Mouse (Mus musculus) G1E-ER4 (cell line): Measurements from ENCODE around the gene Nbeal2. TPM values are rescaled to one million over a fixed set of nuclear protein-coding genes. Genes with fewer than 3 reads are reported as not detected.

Experiments
- GATA1 ChIP-seq: IDR thresholded peaks from one replicate; pipeline ENCODE4 v1.8.0; 2012; ENCODE audit warnings: low read length, inconsistent platforms
- polyA plus RNA-seq: library from polyadenylated mRNA; stranded (reverse); fragments of >175 nt; gene quantifications from 2 replicates; pipeline ENCODE4 v1.2.3, GENCODE M21; 2012

Nbeal2 gene
- polyA plus RNA-seq, 1 experiment: 82.0 TPM

DNA sequence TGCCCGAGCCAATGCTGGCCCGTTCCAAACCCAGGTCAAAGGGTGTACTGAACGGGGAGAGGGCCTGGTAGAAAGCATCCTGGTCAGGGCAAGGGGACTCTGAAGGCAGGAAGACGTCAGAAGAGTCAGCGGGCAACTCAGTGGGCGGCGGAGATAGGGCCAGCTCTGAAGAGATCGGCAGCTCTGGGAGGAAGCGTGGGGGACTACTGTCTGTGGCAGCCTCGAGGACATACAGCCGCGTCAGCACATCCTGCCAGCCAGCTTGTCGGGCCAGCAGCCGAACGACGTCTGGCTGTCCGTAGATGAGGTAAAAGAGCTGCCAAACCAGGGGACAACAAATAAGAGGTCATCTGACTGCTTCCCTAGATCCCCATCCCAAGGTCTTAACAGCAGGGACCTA lies 20.1 kb downstream of the Nbeal2 start:
- TF ChIP-seq GATA1: no peak

DNA sequence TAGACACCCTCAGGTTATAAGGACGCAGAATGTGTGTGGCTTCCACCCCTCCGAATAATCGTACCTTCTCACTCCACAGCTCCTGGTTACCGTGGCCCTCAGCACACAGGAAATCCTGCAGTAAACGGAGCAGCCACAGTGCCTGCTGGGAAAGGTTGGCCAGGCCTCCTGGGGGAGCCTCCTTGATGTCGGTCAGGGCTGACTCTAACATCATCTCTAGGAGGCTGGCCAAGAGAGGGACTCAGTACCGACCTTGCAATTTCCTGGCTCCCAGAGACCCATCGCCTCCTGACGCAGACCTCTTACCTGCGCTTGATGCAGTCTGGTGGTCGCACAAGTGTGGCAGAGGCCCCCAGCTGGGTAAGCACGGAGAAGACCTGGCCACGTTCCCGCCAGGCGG lies 21.3 kb downstream of the Nbeal2 start:
- no peak for TF ChIP-seq GATA1

DNA sequence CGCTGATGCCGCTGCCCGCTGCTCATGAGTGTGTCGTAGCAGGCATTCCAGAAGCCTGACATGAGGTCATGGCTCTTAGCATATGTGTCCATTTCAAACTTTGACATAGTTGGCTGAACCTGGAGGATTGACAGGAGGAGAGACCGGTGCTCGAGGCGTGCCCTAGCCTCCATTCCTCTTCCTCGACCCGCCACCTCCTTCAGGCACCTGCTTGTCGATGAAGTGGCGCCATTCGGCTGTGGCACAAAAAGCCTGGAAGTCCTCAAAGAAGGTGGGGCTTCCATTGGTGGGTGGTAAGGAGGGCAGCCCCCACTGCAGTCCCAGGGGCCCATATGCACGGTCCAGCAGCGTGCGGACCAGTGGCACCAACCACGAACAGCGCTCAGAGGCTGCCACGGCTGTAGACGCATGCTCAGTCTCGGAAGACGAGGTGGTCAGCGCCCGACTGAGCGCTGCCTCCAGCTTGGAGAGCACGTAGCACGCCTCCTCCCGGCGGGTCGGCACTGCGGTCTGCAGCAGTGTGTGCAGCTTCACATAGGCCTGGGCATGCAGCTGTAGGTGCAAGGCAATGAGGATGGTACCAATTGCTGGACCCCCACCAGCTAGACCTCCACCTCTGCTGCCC lies 22.2 kb downstream of the Nbeal2 start:
- TF ChIP-seq GATA1: no peak

DNA sequence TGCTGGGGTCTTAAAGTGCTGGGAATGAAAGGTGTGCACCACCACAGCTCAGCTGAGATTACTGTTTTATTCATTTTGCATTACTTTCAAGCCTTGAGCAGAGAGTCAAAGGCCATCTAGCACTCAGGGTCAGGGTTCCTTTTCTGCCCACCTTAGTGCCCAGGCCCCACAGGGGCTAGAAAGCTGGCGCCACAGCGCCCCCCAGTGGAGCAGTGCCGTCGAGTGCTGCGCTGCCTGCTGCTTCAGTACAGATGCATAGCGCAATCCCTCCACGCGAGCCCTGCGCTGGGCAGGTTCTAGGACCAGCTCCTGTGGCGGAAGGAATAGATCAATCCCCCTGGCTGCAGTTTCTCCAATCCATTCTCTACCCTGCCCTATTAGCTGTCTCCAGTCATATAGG lies 22.8 kb downstream of the Nbeal2 start:
- no peak for TF ChIP-seq GATA1

DNA sequence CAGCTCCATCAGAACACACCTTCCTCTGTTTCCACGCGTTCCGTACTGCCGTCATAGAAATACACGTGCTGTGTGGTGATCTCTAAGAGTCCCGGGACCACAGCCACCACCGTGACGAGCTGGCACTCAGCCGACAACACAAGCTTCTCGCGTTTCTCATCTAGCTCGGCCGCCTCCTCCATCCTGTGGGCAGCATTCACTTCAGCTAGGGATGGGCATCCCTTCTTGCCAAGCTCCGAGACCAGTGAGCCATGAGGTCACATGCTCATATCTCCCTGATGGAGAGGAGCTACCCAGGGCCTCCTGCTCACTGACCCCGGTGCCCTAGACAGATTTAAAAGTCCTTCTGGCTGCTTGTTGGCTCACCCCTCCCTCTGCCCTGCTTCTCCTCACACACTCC lies 23.8 kb downstream of the Nbeal2 start:
- TF ChIP-seq GATA1: no peak

DNA sequence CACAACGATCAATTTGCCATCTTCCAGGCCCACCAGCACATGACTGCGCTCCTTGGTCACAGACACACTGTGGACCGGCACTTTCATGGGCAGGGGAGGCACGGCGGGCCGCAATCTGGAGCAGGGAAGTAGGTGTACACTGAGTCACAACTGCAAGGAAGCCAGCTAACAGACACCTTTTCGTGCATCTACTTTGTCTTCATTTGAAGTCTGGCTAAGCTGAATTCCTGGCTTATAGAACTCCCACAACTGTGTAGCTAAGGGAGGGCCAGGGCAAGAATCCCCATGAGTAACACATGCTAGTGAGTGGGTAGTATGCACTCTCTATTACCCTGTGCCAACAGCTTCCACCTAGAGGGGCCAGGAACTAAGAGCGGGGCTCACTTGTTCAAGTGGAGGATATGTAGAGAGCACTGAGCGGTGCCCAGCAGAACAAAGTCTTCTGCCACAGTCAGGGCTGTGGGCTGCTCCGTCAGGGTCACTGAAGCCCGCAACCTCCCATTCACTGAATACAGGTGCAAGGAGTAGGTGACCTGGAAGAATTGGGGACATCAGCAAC lies 28.5 kb downstream of the Nbeal2 start:
- TF ChIP-seq GATA1: no peak

DNA sequence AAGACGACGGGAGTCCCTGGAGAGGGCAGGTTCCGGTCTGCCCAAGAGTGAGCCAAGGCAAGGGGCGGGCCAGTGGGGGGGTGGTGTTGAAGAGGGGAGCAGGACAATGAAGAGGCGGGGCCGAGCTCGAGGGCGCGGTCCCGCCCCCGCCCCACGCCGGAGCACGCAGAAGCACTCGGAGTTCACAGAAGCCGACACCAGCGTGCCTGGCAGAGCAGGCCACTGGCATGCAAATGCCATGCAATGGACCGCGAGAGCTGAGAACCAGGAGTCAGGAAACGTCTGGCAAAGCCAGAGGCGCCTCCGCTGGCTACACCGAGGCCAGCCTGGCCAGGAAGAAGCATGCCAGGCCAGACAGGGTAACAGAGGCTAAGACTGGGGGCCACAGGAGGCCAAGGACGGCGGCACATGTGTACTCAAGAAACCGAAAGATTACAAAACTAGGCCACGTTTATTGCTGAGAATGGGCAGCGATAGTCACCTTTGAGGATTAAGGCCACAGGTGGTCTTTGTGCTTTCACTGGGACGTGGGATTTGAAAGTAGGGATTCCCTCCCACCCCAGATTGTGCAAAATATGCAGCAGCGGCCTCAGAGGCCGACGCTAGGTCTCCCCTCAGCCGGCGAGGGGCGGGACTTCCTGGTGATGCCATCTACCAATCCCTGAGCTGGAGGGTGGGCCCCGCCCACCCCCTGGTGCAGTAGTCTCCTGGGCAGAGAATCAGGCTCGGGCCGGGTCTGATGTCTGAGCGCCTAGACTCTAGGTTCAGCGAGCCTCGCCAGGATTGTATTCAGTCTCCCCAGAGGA lies 29.4 kb downstream of the Nbeal2 start, which contains the start of gene Nradd:
Gene Nradd (minus strand): TSS at position 92 of the 806 bp plus-strand sequence.
- TF ChIP-seq GATA1: no peak

DNA sequence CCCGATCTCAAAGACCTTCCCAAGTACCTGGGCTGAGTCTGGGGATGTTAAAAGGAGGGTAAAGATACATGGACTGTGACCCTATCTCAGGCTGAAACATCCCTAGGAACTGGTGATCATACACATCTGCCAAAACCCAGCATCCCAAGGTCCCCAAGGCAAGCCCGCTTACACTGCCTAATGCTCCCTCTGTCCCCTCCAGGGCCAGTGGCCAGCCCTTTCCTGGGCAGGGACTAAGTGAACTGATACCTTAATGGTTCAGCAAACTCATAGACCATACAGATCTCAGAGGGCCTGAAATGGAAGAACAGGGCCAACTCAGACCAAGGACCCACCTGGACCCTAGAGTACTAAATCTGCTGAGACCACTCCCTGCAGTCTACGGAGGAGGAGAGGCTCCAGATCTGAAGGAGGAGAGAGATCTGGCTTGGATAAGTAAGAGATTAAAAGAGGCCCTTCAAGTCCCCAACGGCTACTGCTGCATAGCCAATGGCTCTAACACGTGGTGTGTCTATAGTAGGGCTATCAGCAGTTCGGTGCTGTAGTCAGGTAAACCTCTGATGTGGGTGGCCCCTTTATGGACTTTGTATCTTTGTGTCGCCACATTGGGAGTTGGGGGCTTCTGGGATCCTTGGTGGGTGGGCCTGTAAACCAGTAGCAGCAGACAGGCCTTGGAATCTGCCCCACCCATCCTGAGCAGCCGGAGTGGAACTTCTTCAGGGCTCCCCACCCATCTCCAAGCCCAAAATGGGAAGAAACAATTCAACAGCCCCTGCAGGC lies 30.4 kb downstream of the Nbeal2 start:
- TF ChIP-seq GATA1: no peak

DNA sequence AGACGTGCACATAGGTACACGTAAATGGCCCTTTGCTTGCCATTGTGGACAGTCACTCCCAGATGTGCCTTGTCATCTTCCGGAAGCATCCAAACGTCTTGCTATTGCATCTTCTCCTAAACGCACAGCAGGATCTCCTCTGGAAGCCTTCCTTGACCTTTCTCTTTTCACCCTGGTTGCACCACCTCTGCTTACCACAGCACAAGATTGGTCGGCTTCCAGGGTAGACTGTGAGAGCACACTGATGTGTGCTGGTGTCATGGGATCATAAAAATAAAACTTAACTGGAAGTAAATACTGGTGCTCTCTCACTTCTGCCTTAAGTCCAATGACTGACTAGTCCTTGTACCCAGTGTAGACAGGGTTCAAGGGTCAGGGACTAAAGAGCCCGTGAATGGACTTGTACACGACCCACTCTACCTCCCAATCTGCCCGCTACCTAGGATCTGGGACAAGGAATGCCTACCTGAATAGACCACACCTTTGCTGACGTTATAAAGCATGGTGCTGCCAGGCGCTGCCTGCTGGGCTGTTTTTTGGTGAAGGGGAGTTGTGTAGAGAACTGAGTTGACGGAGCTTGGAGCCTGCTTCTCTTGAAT lies 31.2 kb downstream of the Nbeal2 start:
- TF ChIP-seq GATA1: no peak

DNA sequence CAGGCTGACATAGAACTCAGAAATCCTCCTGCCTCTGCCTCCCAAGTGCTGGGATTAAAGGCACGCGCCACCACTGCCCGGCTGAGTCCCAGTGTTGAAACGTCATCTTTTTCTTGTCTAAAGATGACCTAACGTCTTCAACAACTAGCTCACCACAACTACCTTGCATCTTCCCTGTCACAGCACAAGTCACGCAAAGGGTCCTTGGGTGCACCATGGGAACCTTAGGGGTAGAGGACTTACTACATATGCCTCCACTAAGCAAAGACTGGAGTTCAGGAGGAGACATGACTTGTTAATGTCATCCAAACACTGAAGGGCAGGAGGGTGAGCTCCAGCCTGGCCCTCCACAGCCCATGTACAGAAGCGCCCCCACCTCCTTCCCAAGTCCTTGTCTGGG lies 33.3 kb downstream of the Nbeal2 start:
- TF ChIP-seq GATA1: no peak

DNA sequence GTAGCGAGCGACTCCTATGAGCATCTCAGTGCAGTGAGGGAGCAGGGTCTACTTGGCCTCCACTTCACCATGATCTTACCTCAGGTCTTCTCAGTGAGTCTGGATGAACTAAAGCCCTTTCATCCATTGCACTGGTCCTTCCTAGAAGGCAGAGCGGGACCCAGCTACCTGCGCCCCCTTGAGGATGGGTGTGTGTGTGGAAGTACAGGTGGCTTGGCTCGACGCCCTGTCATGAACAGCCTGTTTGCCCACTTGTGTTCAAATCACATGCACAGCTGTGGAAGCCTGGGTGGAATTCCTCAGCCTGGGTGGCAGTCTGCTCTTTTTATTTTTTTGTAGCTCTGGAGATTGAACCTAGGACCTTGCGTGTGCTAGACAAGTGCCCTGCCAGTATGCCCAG lies 33.8 kb downstream of the Nbeal2 start:
- TF ChIP-seq GATA1: no peak

DNA sequence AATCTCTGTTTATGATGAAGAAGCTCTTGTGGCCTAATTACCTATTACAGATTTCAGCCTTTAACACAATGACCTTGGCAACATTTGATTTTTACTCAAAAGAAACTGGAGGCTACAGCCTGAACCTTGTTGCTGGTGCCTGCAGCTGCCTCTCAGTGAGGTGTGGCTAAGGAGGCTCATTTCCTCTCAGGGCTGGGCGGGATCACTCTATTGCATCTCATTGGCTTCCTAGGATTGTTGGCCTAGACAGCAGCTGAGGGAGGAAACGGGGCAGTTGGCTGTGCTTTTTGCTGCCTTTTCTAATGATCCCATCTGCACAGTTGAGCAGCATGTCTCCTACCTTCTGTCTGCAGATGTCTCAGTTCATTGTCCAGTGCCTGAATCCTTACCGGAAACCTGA lies 36.9 kb downstream of the Nbeal2 start:
- TF ChIP-seq GATA1: no peak

DNA sequence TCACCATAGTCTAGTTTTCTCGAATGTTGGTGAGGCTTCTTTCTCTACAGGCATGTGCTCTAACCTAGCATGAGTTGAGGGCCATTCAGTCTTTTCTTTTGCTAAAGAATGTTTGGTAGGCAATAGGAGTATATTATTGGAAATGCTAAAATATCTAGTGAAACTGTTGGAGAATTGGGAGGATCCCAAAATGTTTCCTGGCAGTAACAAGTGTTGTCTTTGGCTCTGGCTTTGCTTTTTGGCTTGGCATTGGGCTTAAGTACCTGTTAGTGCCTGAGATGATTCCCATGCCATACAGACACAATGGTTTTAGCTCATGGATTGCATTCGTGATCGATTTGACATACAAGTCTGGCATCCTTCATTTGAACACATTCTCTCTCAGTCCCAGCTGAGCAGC lies 42.5 kb downstream of the Nbeal2 start:
- no peak for TF ChIP-seq GATA1

DNA sequence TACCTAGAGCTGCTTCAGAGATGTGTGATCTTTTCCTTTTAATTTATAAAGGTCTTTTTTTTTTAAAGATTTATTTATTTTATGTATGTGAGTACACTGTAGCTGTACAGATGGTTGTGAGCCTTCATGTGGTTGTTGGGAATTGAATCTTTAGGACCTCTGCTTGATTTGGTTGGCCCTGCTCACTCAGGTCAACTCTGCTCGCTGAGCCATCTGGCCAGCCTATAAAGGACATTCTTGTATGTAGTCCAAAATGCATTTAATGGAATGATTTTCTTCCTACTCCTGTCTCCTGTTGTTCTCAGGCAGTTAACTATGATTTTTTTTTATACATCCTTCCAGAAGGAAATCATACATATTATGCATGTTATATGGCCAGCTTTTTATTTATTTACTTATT lies 70.4 kb downstream of the Nbeal2 start:
- no peak for TF ChIP-seq GATA1

DNA sequence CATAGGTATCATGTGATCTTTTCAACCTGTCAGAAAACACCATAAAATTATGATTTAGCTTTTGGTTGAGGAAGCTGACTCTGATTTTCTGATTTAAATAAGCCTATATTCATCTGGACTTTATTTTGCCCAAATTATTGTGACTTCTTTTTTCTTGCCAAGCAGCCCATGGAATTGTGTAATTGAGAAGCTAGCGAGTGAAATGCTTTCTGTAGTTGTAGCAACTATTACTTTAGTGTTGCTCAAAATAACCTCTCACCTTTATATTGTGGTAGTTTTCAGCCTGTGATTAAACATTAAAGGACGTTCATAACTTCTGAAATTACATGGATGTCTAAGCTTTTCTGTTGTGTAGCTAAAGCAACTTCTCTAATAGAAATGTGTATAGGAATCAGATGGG lies 71.8 kb downstream of the Nbeal2 start:
- no peak for TF ChIP-seq GATA1

Other genes starting within 250 kb of the Nbeal2 start
- gene Ptpn23, start 245.9 kb downstream of the Nbeal2 start, polyA plus RNA-seq: 89.5 and 153 TPM in 2 replicates
- gene Ngp, start 234.4 kb downstream of the Nbeal2 start, polyA plus RNA-seq: not detected in 2 replicates
- 5.5 and 6.6 TPM in 2 replicates for gene Klhl18, start 177.5 kb downstream of the Nbeal2 start, polyA plus RNA-seq
- 0.02 TPM in 1 of 2 replicates, not detected in the other for gene Kif9, start 177.2 kb downstream of the Nbeal2 start, polyA plus RNA-seq
- gene Setd2, start 121.6 kb downstream of the Nbeal2 start, polyA plus RNA-seq: 12.2 and 40.5 TPM in 2 replicates
- gene Nradd, start 29.7 kb downstream of the Nbeal2 start, polyA plus RNA-seq: 3.2 and 4.1 TPM in 2 replicates
- gene Ccdc12, start 2.3 kb upstream of the Nbeal2 start, polyA plus RNA-seq: 420 and 613 TPM in 2 replicates
- gene Myl3, start 87.7 kb upstream of the Nbeal2 start, polyA plus RNA-seq: not detected in 2 replicates
- gene Pth1r, start 93.0 kb upstream of the Nbeal2 start, polyA plus RNA-seq: 0.02 TPM in 1 of 2 replicates, not detected in the other
- gene Prss42, start 144.0 kb upstream of the Nbeal2 start, polyA plus RNA-seq: not detected in 2 replicates
- gene Prss44, start 159.8 kb upstream of the Nbeal2 start, polyA plus RNA-seq: not detected in 2 replicates
- not detected in 2 replicates for gene Prss43, start 172.5 kb upstream of the Nbeal2 start, polyA plus RNA-seq
- gene Prss45, start 180.4 kb upstream of the Nbeal2 start, polyA plus RNA-seq: not detected in 2 replicates
- gene Prss46, start 190.3 kb upstream of the Nbeal2 start, polyA plus RNA-seq: not detected in 2 replicates
- gene Prss50, start 203.8 kb upstream of the Nbeal2 start, polyA plus RNA-seq: not detected in 2 replicates
- gene Als2cl, start 225.7 kb upstream of the Nbeal2 start, polyA plus RNA-seq: not detected in 2 replicates
- not detected in 2 replicates for gene Tmie, start 226.0 kb upstream of the Nbeal2 start, polyA plus RNA-seq